Comparison of ENCODE assay signal across 21 mouse cellular contexts in genomic region chr11:120605667-120606066, GRCm38 (mm10). TPM values are rescaled to one million over a fixed set of nuclear protein-coding genes. Genes with fewer than 3 reads are reported as not detected.
"Had no signal": no experiment of that assay in that cellular context is flagged by ENCODE, and none has a peak within 500 bp of the region (broad histone marks: within the 10 kb centered on the region; RNA-seq: fewer than 3 reads in every experiment).

No protein-coding gene starts in this region.

- H3K9ac ChIP-seq: lung, embryonic 15.5 days; midbrain, embryonic 13.5 days; midbrain, embryonic 15.5 days; neural tube, embryonic 12.5 days; stomach, embryonic 15.5 days had no signal

- H3K4me3 ChIP-seq: lung, embryonic 15.5 days; midbrain, embryonic 13.5 days; midbrain, embryonic 15.5 days; neural tube, embryonic 12.5 days; stomach, embryonic 15.5 days had no signal

- DNase-seq: lung, adult 2 months; lung, postnatal 14 days; lung, postnatal 36 days; right cerebral cortex, postnatal 14 days; thymus, adult 2 months; thymus, postnatal 25 days; thymus, postnatal 4 days had no signal

- H3K27me3 ChIP-seq: megakaryocyte, embryonic 14.5 days; stomach, embryonic 15.5 days had no signal

- H3K27ac ChIP-seq: macrophage; midbrain, embryonic 13.5 days; midbrain, embryonic 15.5 days; neural tube, embryonic 12.5 days; stomach, embryonic 15.5 days; stomach, postnatal 0 days had no signal

- ATAC-seq: lung, postnatal 0 days; midbrain, embryonic 13.5 days; midbrain, embryonic 15.5 days had no signal

- H3K4me2 ChIP-seq: lung, embryonic 15.5 days; midbrain, embryonic 11.5 days; midbrain, embryonic 13.5 days; midbrain, embryonic 15.5 days; neural tube, embryonic 12.5 days; stomach, embryonic 15.5 days had no signal

- H3K9me3 ChIP-seq: lung, embryonic 15.5 days; megakaryocyte, embryonic 14.5 days; midbrain, embryonic 13.5 days; midbrain, embryonic 15.5 days; neural tube, embryonic 12.5 days; stomach, embryonic 15.5 days had no signal

RNA-seq across cellular contexts. Expression of gene Npb, which starts 2.6 kb away (rescaled TPM):
- total RNA-seq: midbrain, postnatal 0 days; monocyte, adult 5-6 weeks; neutrophil, adult 5-6 weeks had no signal
- polyA plus RNA-seq: macrophage; neural tube, embryonic 14.5 days had no signal
